Mouse (Mus musculus): ENCODE data around the gene Nrip2. TPM values are rescaled to one million over a fixed set of nuclear protein-coding genes. Genes with fewer than 3 reads are reported as not detected.

Nrip2 gene
- polyA plus RNA-seq, 1 experiment from 2014 or later, result 2.2 TPM

GRCm38 (mm10) chr6:128438317-128438870, 39.3 kb downstream of the Nrip2 start, which contains the start of gene Fkbp4:
Gene Fkbp4 (minus strand): TSS chr6:128438677.
- Histone ChIP-seq H3K4me3 (peak within 1 kb of the TSS; percentile 87), H3K9me3 (no peaks in the 10 kb centered on the region), H3K9ac (peak within 1 kb of the TSS; percentile 96), H3K27ac (replicated peaks) (peak within 1 kb of the TSS; percentile 93), H3K4me2 (peak within 1 kb of the TSS; percentile 77), H3K27me3 (replicated peaks) (no peaks in the 10 kb centered on the region), H3K36me3 (peaks cover 32% of the 10 kb centered on the region), H3K4me1 (peaks cover 37% of the 10 kb centered on the region)
- WGBS, result under 1% methylated on average over 67 of the region's 67 CpGs
- ATAC-seq (ENCODE audit: extremely low read depth, insufficient number of reproducible peaks, low FRiP score, low TSS enrichment), result peak; percentile 91

- Histone ChIP-seq H3K4me3 (peak overlapping the region; percentile 87), H3K9ac (peak overlapping the region; percentile 82), H3K36me3 (peaks cover 27% of the 10 kb centered on the region), H3K9me3 (no peaks in the 10 kb centered on the region), H3K4me2 (peak overlapping the region; percentile 77), H3K27ac (replicated peaks) (peak overlapping the region; percentile 66), H3K4me1 (peaks cover 37% of the 10 kb centered on the region), H3K27me3 (replicated peaks) (no peaks in the 10 kb centered on the region)
- WGBS, result 23% methylated on average over 17 of the region's 18 CpGs
- peak; percentile 11; the same call in 1 of the 2 replicates for ATAC-seq (ENCODE audit: extremely low read depth, insufficient number of reproducible peaks, low FRiP score, low TSS enrichment)
Observed at GRCm38 (mm10) chr6:128438871-128439341, 39.8 kb downstream of the Nrip2 start.

- H3K4me2 ChIP-seq, result no peak overlapping the region
- no peak overlapping the region for H3K4me3 ChIP-seq
- H3K4me1 ChIP-seq, result peaks cover 26% of the 10 kb centered on the region
- peaks cover 14% of the 10 kb centered on the region for H3K36me3 ChIP-seq
- H3K27me3 ChIP-seq (replicated peaks), result peaks cover 4% of the 10 kb centered on the region; the same call in 1 of the 2 replicates
- WGBS, result 94% methylated on average over 2 of the region's 2 CpGs
- no peaks in the 10 kb centered on the region for H3K9me3 ChIP-seq
- no peak overlapping the region for H3K27ac ChIP-seq (replicated peaks)
- H3K9ac ChIP-seq, result no peak overlapping the region
- no peak for ATAC-seq (ENCODE audit: extremely low read depth, insufficient number of reproducible peaks, low FRiP score, low TSS enrichment)
Observed at GRCm38 (mm10) chr6:128440238-128440637, 41.1 kb downstream of the Nrip2 start.

- Histone ChIP-seq H3K27me3 (replicated peaks) (peaks cover 4% of the 10 kb centered on the region; the same call in 1 of the 2 replicates), H3K9me3 (no peaks in the 10 kb centered on the region), H3K9ac (peak overlapping the region; percentile 47; the same call in 1 of the 2 replicates), H3K4me3 (peak overlapping the region; percentile 30), H3K4me2 (peak overlapping the region; percentile 63), H3K27ac (replicated peaks) (no peak overlapping the region), H3K4me1 (peaks cover 4% of the 10 kb centered on the region; the same call in 1 of the 2 replicates), H3K36me3 (no peaks in the 10 kb centered on the region)
- ATAC-seq (ENCODE audit: extremely low read depth, insufficient number of reproducible peaks, low FRiP score, low TSS enrichment), result no peak
- 15% methylated on average over 14 of the region's 14 CpGs for WGBS
Observed at GRCm38 (mm10) chr6:128445761-128446535, 46.9 kb downstream of the Nrip2 start.

GRCm38 (mm10) chr6:128447063-128447462, 48.0 kb downstream of the Nrip2 start:
- Histone ChIP-seq H3K27me3 (replicated peaks) (peaks cover 4% of the 10 kb centered on the region; the same call in 1 of the 2 replicates), H3K9ac (no peak overlapping the region)
- WGBS, result 91% methylated on average over 5 of the region's 5 CpGs

GRCm38 (mm10) chr6:128455835-128456605, 56.9 kb downstream of the Nrip2 start:
- H3K36me3 ChIP-seq, result no peaks in the 10 kb centered on the region
- 67% methylated on average over 12 of the region's 12 CpGs for WGBS
- ATAC-seq (ENCODE audit: extremely low read depth, insufficient number of reproducible peaks, low FRiP score, low TSS enrichment), result no peak
- no peaks in the 10 kb centered on the region for H3K27me3 ChIP-seq (replicated peaks)
- H3K27ac ChIP-seq (replicated peaks), result no peak overlapping the region
- H3K9me3 ChIP-seq, result no peaks in the 10 kb centered on the region
- no peak overlapping the region for H3K9ac ChIP-seq
- no peak overlapping the region for H3K4me2 ChIP-seq
- H3K4me3 ChIP-seq, result no peak overlapping the region
- no peaks in the 10 kb centered on the region for H3K4me1 ChIP-seq

More at GRCm38 (mm10) chr6:128447063-128447462, 48.0 kb downstream of the Nrip2 start:
- peaks cover 4% of the 10 kb centered on the region; the same call in 1 of the 2 replicates for H3K4me1 ChIP-seq
- H3K36me3 ChIP-seq, result no peaks in the 10 kb centered on the region
- ATAC-seq (ENCODE audit: extremely low read depth, insufficient number of reproducible peaks, low FRiP score, low TSS enrichment), result no peak
- no peaks in the 10 kb centered on the region for H3K9me3 ChIP-seq
- no peak overlapping the region for H3K27ac ChIP-seq (replicated peaks)
- H3K4me2 ChIP-seq, result no peak overlapping the region
- H3K4me3 ChIP-seq, result no peak overlapping the region

GRCm38 (mm10) chr6:128457186-128457585, 58.1 kb downstream of the Nrip2 start:
- Histone ChIP-seq H3K9ac (no peak overlapping the region), H3K4me3 (no peak overlapping the region), H3K4me2 (no peak overlapping the region), H3K27me3 (replicated peaks) (no peaks in the 10 kb centered on the region), H3K4me1 (no peaks in the 10 kb centered on the region), H3K9me3 (no peaks in the 10 kb centered on the region), H3K36me3 (no peaks in the 10 kb centered on the region), H3K27ac (replicated peaks) (no peak overlapping the region)
- WGBS, result 73% methylated on average over 5 of the region's 5 CpGs
- ATAC-seq (ENCODE audit: extremely low read depth, insufficient number of reproducible peaks, low FRiP score, low TSS enrichment), result no peak; the same call in 1 of the 2 replicates

- no peak overlapping the region for H3K4me2 ChIP-seq
- H3K4me3 ChIP-seq, result no peak overlapping the region
- no peak overlapping the region for H3K27ac ChIP-seq (replicated peaks)
- H3K9ac ChIP-seq, result no peak overlapping the region
- H3K36me3 ChIP-seq, result no peaks in the 10 kb centered on the region
- no peaks in the 10 kb centered on the region for H3K4me1 ChIP-seq
- no peaks in the 10 kb centered on the region for H3K9me3 ChIP-seq
- WGBS, result 21% methylated on average over 2 of the region's 2 CpGs
- H3K27me3 ChIP-seq (replicated peaks), result no peaks in the 10 kb centered on the region
- ATAC-seq (ENCODE audit: extremely low read depth, insufficient number of reproducible peaks, low FRiP score, low TSS enrichment), result no peak
Observed at GRCm38 (mm10) chr6:128460321-128460720, 61.2 kb downstream of the Nrip2 start.

- no peak for ATAC-seq (ENCODE audit: extremely low read depth, insufficient number of reproducible peaks, low FRiP score, low TSS enrichment)
- H3K27ac ChIP-seq (replicated peaks), result no peak overlapping the region
- no peak overlapping the region for H3K9ac ChIP-seq
- H3K9me3 ChIP-seq, result no peaks in the 10 kb centered on the region
- H3K36me3 ChIP-seq, result no peaks in the 10 kb centered on the region
- no peaks in the 10 kb centered on the region for H3K4me1 ChIP-seq
- no peak overlapping the region for H3K4me3 ChIP-seq
- no peaks in the 10 kb centered on the region for H3K27me3 ChIP-seq (replicated peaks)
- no peak overlapping the region for H3K4me2 ChIP-seq
- WGBS, result 74% methylated on average over 14 of the region's 14 CpGs
Observed at GRCm38 (mm10) chr6:128460729-128461503, 61.8 kb downstream of the Nrip2 start.

- ATAC-seq (ENCODE audit: extremely low read depth, insufficient number of reproducible peaks, low FRiP score, low TSS enrichment), result no peak
- H3K27ac ChIP-seq (replicated peaks), result no peak overlapping the region
- no peak overlapping the region for H3K4me3 ChIP-seq
- no peak overlapping the region for H3K4me2 ChIP-seq
- H3K4me1 ChIP-seq, result no peaks in the 10 kb centered on the region
- no peaks in the 10 kb centered on the region for H3K36me3 ChIP-seq
- H3K9me3 ChIP-seq, result no peaks in the 10 kb centered on the region
- H3K27me3 ChIP-seq (replicated peaks), result no peaks in the 10 kb centered on the region
- H3K9ac ChIP-seq, result no peak overlapping the region
Observed at GRCm38 (mm10) chr6:128461606-128462005, 62.5 kb downstream of the Nrip2 start.
